Mouse (Mus musculus) cerebellum, postnatal 14 days (tissue): ENCODE measurements around the gene Rora.

Experiments used
- DNase-seq, 2 experiments: peaks; one replicate each; pipeline ENCODE4 v3.0.0; 2021; ENCODE audit warnings: mixed read lengths in 2 of 2

The Rora gene

GRCm38 (mm10) chr9:68958919-68959318, 305.3 kb downstream of the Rora start:
- no peak for DNase-seq

GRCm38 (mm10) chr9:68963898-68964297, 310.3 kb downstream of the Rora start:
- peak; percentile 20 to 51 for DNase-seq

- peak; percentile 63 to 72 for DNase-seq
Observed at GRCm38 (mm10) chr9:68966540-68966939, 313.0 kb downstream of the Rora start.

GRCm38 (mm10) chr9:68970074-68970473, 316.5 kb downstream of the Rora start:
- no peak for DNase-seq

GRCm38 (mm10) chr9:68972277-68972676, 318.7 kb downstream of the Rora start:
- no peak for DNase-seq

- no peak for DNase-seq
Observed at GRCm38 (mm10) chr9:68974517-68974916, 320.9 kb downstream of the Rora start.

GRCm38 (mm10) chr9:68976136-68976535, 322.6 kb downstream of the Rora start:
- DNase-seq = no peak

GRCm38 (mm10) chr9:68976851-68977250, 323.3 kb downstream of the Rora start:
- DNase-seq = no peak

GRCm38 (mm10) chr9:68978656-68979055, 325.1 kb downstream of the Rora start:
- no peak for DNase-seq

GRCm38 (mm10) chr9:68980041-68980440, 326.5 kb downstream of the Rora start:
- peak in 1 of 2 experiments; percentile 19 for DNase-seq

GRCm38 (mm10) chr9:68985046-68985445, 331.5 kb downstream of the Rora start:
- DNase-seq = no peak

- no peak for DNase-seq
Observed at GRCm38 (mm10) chr9:68985796-68986195, 332.2 kb downstream of the Rora start.

GRCm38 (mm10) chr9:68987290-68988042, 333.9 kb downstream of the Rora start:
- DNase-seq = peak; percentile 28 to 61

GRCm38 (mm10) chr9:68988162-68988911, 334.8 kb downstream of the Rora start:
- no peak for DNase-seq

- DNase-seq = no peak
Observed at GRCm38 (mm10) chr9:68989885-68990449, 336.4 kb downstream of the Rora start.

GRCm38 (mm10) chr9:68993881-68994280, 340.3 kb downstream of the Rora start:
- DNase-seq = no peak

GRCm38 (mm10) chr9:68998961-68999360, 345.4 kb downstream of the Rora start:
- DNase-seq = no peak

- no peak for DNase-seq
Observed at GRCm38 (mm10) chr9:69004514-69004913, 350.9 kb downstream of the Rora start.

- no peak for DNase-seq
Observed at GRCm38 (mm10) chr9:69006666-69007065, 353.1 kb downstream of the Rora start.

GRCm38 (mm10) chr9:69008706-69009105, 355.1 kb downstream of the Rora start:
- DNase-seq = no peak

- DNase-seq = peak; percentile 72 to 74
Observed at GRCm38 (mm10) chr9:69010886-69011285, 357.3 kb downstream of the Rora start.

- peak in 1 of 2 experiments; percentile 47 for DNase-seq
Observed at GRCm38 (mm10) chr9:69013186-69013715, 359.7 kb downstream of the Rora start.

- no peak for DNase-seq
Observed at GRCm38 (mm10) chr9:69014203-69014602, 360.6 kb downstream of the Rora start.
